Mouse (Mus musculus): ENCODE measurements at regions not wholly inside any gene's neighbourhood (a gene's known extent, or its start where the extent isn't known, plus 50 kb on each side); places are given as distances from the start of the nearest gene placed in this dataset.

DNA sequence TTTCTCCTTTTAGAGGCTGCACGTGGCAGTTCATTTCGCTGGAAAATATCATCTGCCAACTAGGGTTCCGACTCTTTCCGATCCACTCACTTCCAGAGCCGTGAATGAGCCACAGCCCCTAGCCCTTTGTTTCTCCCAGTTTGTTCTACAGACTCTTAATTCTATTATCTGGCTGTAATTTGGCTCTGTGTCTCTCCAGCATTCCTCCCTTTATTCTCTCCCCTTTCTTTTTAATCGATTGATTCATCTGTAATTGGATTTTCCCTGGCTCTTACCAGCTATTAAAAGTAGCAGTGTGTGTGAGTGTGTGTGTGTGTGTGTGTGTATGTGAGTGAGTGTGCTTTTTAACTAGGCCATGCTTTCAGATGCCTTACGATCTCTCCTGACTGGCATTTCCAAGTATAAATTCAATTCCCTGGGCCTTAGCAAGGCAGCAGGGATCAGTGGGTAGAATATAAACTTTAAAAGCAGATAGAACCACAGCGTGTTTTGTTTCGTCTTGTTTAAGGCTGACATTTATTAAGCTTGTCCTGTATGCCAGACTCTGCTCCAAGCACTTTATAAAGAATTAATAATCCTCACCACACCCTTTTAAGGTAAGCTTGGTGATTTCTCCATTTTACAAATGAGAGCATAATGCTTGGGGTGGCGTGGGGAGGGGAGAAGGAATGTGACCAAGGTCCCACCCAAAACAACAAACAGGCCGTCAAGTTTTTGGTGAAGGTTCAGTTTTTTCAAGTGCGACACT is 144.1 kb upstream of the Cpeb2 start:
- H3K27ac ChIP-seq (ENCODE audit: control insufficient read depth, insufficient read depth, low read depth, low read length, poor library complexity) = no peak overlapping the region
- TF ChIP-seq CTCF (IDR thresholded peaks at IDR 0.05; ENCODE audit: control insufficient read depth, insufficient read depth, low read length) (no peak), POLR2A (IDR thresholded peaks at IDR 0.05; ENCODE audit: borderline replicate concordance, control insufficient read depth, low read depth, low read length) (no peak)
- WGBS = 88% methylated on average over 12 of the region's 12 CpGs
- no peak overlapping the region for H3K4me3 ChIP-seq (replicated peaks; ENCODE audit: control insufficient read depth, low read depth, low read length)
- H3K4me1 ChIP-seq (ENCODE audit: control insufficient read depth, insufficient read depth, low read length) = no peaks in the 10 kb centered on the region; the same call in 1 of the 2 replicates

GRCm38 (mm10) chr5:43089475-43089874 is 143.5 kb upstream of the Cpeb2 start:
- TF ChIP-seq POLR2A (IDR thresholded peaks at IDR 0.05; ENCODE audit: borderline replicate concordance, control insufficient read depth, low read depth, low read length) = no peak
- TF ChIP-seq CTCF (IDR thresholded peaks at IDR 0.05; ENCODE audit: control insufficient read depth, insufficient read depth, low read length) = no peak
- H3K4me1 ChIP-seq (ENCODE audit: control insufficient read depth, insufficient read depth, low read length) = no peaks in the 10 kb centered on the region; the same call in 1 of the 2 replicates
- WGBS = 62% methylated on average over 2 of the region's 2 CpGs
- no peak overlapping the region for H3K4me3 ChIP-seq (replicated peaks; ENCODE audit: control insufficient read depth, low read depth, low read length)
- H3K27ac ChIP-seq (ENCODE audit: control insufficient read depth, insufficient read depth, low read depth, low read length, poor library complexity) = no peak overlapping the region

DNA sequence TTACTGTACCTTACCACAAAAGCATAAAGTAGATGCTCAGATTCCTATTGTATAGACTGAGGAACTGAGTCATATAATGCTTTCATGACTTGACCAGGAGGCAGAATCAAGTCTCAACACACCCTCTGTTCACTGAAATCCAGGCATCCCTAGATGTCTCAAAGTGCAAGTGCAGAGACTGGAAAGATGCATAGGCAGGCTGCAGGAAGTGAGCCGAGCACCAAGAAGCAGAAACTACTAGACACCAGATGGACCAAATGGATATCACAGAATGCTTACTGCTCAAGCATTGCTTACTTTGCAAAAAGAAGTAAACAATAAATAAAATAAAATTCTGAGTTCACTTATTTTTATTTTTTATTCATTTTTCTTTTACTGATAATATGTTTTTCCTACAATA is 143.0 kb upstream of the Cpeb2 start:
- no peak for TF ChIP-seq CTCF (IDR thresholded peaks at IDR 0.05; ENCODE audit: control insufficient read depth, insufficient read depth, low read length)
- no peak for TF ChIP-seq POLR2A (IDR thresholded peaks at IDR 0.05; ENCODE audit: borderline replicate concordance, control insufficient read depth, low read depth, low read length)
- Histone ChIP-seq H3K4me3 (replicated peaks; ENCODE audit: control insufficient read depth, low read depth, low read length) (no peak overlapping the region), H3K4me1 (ENCODE audit: control insufficient read depth, insufficient read depth, low read length) (no peaks in the 10 kb centered on the region; the same call in 1 of the 2 replicates), H3K27ac (ENCODE audit: control insufficient read depth, insufficient read depth, low read depth, low read length, poor library complexity) (no peak overlapping the region)
- 83% methylated on average over 1 of the region's 1 CpGs for WGBS

- Histone ChIP-seq H3K4me1 (ENCODE audit: control insufficient read depth, insufficient read depth, low read length) (no peaks in the 10 kb centered on the region; the same call in 1 of the 2 replicates), H3K27ac (ENCODE audit: control insufficient read depth, insufficient read depth, low read depth, low read length, poor library complexity) (no peak overlapping the region), H3K4me3 (replicated peaks; ENCODE audit: control insufficient read depth, low read depth, low read length) (no peak overlapping the region)
- TF ChIP-seq CTCF (IDR thresholded peaks at IDR 0.05; ENCODE audit: control insufficient read depth, insufficient read depth, low read length) (no peak), POLR2A (IDR thresholded peaks at IDR 0.05; ENCODE audit: borderline replicate concordance, control insufficient read depth, low read depth, low read length) (no peak)
- 59% methylated on average over 5 of the region's 5 CpGs for whole genome bisulfite sequencing
These were observed 139.2 kb upstream of the Cpeb2 start for GRCm38 (mm10) chr5:43093647-43094326.

- H3K4me3 ChIP-seq (replicated peaks; ENCODE audit: control insufficient read depth, low read depth, low read length) = no peak overlapping the region
- TF ChIP-seq POLR2A (IDR thresholded peaks at IDR 0.05; ENCODE audit: borderline replicate concordance, control insufficient read depth, low read depth, low read length) (no peak), CTCF (IDR thresholded peaks at IDR 0.05; ENCODE audit: control insufficient read depth, insufficient read depth, low read length) (no peak)
- whole genome bisulfite sequencing = 4% methylated on average over 7 of the region's 7 CpGs
- H3K27ac ChIP-seq (ENCODE audit: control insufficient read depth, insufficient read depth, low read depth, low read length, poor library complexity) = peak overlapping the region; percentile 28; the same call in 1 of the 2 replicates
- H3K4me1 ChIP-seq (ENCODE audit: control insufficient read depth, insufficient read depth, low read length) = no peaks in the 10 kb centered on the region; the same call in 1 of the 2 replicates
These were observed 138.6 kb upstream of the Cpeb2 start for GRCm38 (mm10) chr5:43094329-43094898.

GRCm38 (mm10) chr5:43102000-43102459 is 130.9 kb upstream of the Cpeb2 start:
- no peak overlapping the region for H3K4me3 ChIP-seq (replicated peaks; ENCODE audit: control insufficient read depth, low read depth, low read length)
- 36% methylated on average over 4 of the region's 4 CpGs for WGBS
- H3K4me1 ChIP-seq (ENCODE audit: control insufficient read depth, insufficient read depth, low read length) = peaks cover 2% of the 10 kb centered on the region; the same call in 1 of the 2 replicates
- no peak overlapping the region for H3K27ac ChIP-seq (ENCODE audit: control insufficient read depth, insufficient read depth, low read depth, low read length, poor library complexity)
- TF ChIP-seq POLR2A (IDR thresholded peaks at IDR 0.05; ENCODE audit: borderline replicate concordance, control insufficient read depth, low read depth, low read length) = no peak
- TF ChIP-seq CTCF (IDR thresholded peaks at IDR 0.05; ENCODE audit: control insufficient read depth, insufficient read depth, low read length) = no peak

DNA sequence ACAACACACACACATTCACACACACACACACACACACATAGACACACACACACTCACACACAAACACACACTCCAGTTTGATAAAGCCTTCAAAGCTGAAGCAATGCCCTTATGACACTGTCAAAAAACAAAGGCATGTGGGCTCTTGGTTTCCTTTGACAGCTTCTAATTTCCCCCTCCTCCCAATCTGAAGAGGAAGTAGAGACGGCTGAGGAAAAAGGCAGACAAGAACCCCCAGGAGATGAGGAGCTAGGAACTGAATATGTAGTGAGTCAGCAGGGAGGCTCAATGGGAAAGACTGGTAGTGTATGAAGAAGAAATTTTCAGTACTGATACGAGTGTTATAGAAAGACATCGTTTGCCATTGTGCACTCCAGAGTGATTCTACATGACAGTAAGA is 130.4 kb upstream of the Cpeb2 start:
- Histone ChIP-seq H3K4me3 (replicated peaks; ENCODE audit: control insufficient read depth, low read depth, low read length) (no peak overlapping the region), H3K27ac (ENCODE audit: control insufficient read depth, insufficient read depth, low read depth, low read length, poor library complexity) (no peak overlapping the region), H3K4me1 (ENCODE audit: control insufficient read depth, insufficient read depth, low read length) (peaks cover 2% of the 10 kb centered on the region; the same call in 1 of the 2 replicates)
- WGBS = 35% methylated on average over 3 of the region's 3 CpGs
- no peak for TF ChIP-seq CTCF (IDR thresholded peaks at IDR 0.05; ENCODE audit: control insufficient read depth, insufficient read depth, low read length)
- TF ChIP-seq POLR2A (IDR thresholded peaks at IDR 0.05; ENCODE audit: borderline replicate concordance, control insufficient read depth, low read depth, low read length) = no peak

GRCm38 (mm10) chr5:43103728-43104127 is 129.2 kb upstream of the Cpeb2 start:
- peaks cover 4% of the 10 kb centered on the region; the same call in 1 of the 2 replicates for H3K4me1 ChIP-seq (ENCODE audit: control insufficient read depth, insufficient read depth, low read length)
- H3K27ac ChIP-seq (ENCODE audit: control insufficient read depth, insufficient read depth, low read depth, low read length, poor library complexity) = no peak overlapping the region
- WGBS = 66% methylated on average over 7 of the region's 7 CpGs
- no peak overlapping the region for H3K4me3 ChIP-seq (replicated peaks; ENCODE audit: control insufficient read depth, low read depth, low read length)
- TF ChIP-seq CTCF (IDR thresholded peaks at IDR 0.05; ENCODE audit: control insufficient read depth, insufficient read depth, low read length) = no peak
- TF ChIP-seq POLR2A (IDR thresholded peaks at IDR 0.05; ENCODE audit: borderline replicate concordance, control insufficient read depth, low read depth, low read length) = no peak

Data from bone marrow, adult 2 months (tissue).